Mouse (Mus musculus) liver, adult 10 weeks (tissue): ENCODE measurements around the gene Kif20b. TPM values are rescaled to one million over a fixed set of nuclear protein-coding genes. Genes with fewer than 3 reads are reported as not detected.

Experiments
- polyA plus RNA-seq: library from polyadenylated mRNA; stranded (reverse); fragments of 350-450 nt; fragmentation: Illumina TruSeq; extraction: RNeasy Lipid Tissue Mini Kit (QIAGEN cat#74804); gene quantifications from one replicate; pipeline ENCODE4 v1.2.3, GENCODE M21; 2014; ENCODE audit warnings: low read depth, low replicate concordance

The Kif20b gene
- 2.1 TPM for polyA plus RNA-seq

GRCm38 (mm10) chr19:34921652-34922602, at the start of gene Kif20b:
TSS of gene Kif20b (plus strand) at chr19:34922361.

GRCm38 (mm10) chr19:34878603-34879541, 43.3 kb upstream of the Kif20b start, which contains the start of gene Pank1:
TSS of gene Pank1 (minus strand) at chr19:34879455.

Other genes starting within 250 kb of the Kif20b start
- 61.3 TPM for gene Slc16a12, start 175.1 kb upstream of the Kif20b start, polyA plus RNA-seq
- 346 TPM for gene Pank1, start 42.9 kb upstream of the Kif20b start, polyA plus RNA-seq